Mouse (Mus musculus): ENCODE measurements around the gene Rc3h1. TPM values are rescaled to one million over a fixed set of nuclear protein-coding genes. Genes with fewer than 3 reads are reported as not detected.

Gene Rc3h1
- polyA plus RNA-seq, 1 experiment: 36.6 TPM

GRCm38 (mm10) chr1:160931320-160931719 is 25.1 kb downstream of the Rc3h1 start:
- no peak for DNase-seq
- no peak for TF ChIP-seq CTCF (IDR thresholded peaks at IDR 0.05; ENCODE audit: borderline replicate concordance, control insufficient read depth, extremely low read depth, insufficient read depth, low read length, poor library complexity)
- TF ChIP-seq POLR2A (IDR thresholded peaks at IDR 0.05; ENCODE audit: control insufficient read depth, extremely low read depth, insufficient read depth, low read length, poor library complexity): no peak
- no peaks in the 10 kb centered on the region for H3K27me3 ChIP-seq (ENCODE audit: control insufficient read depth, insufficient read depth, low read length)
- H3K4me1 ChIP-seq (replicated peaks; ENCODE audit: control insufficient read depth, insufficient read depth, low read length): no peaks in the 10 kb centered on the region
- no peak overlapping the region for H3K4me3 ChIP-seq (ENCODE audit: control insufficient read depth, insufficient read depth, low read length)
- no peak overlapping the region for H3K27ac ChIP-seq (ENCODE audit: control insufficient read depth, insufficient read depth, low read length)
- peaks cover 14% of the 10 kb centered on the region; the same call in 1 of the 2 replicates for H3K36me3 ChIP-seq (ENCODE audit: control insufficient read depth, insufficient read depth, low read length)

- no peak overlapping the region for H3K4me3 ChIP-seq (ENCODE audit: control insufficient read depth, insufficient read depth, low read length)
- H3K27ac ChIP-seq (ENCODE audit: control insufficient read depth, insufficient read depth, low read length): no peak overlapping the region
- no peaks in the 10 kb centered on the region for H3K27me3 ChIP-seq (ENCODE audit: control insufficient read depth, insufficient read depth, low read length)
- TF ChIP-seq CTCF (IDR thresholded peaks at IDR 0.05; ENCODE audit: borderline replicate concordance, control insufficient read depth, extremely low read depth, insufficient read depth, low read length, poor library complexity) (no peak), POLR2A (IDR thresholded peaks at IDR 0.05; ENCODE audit: control insufficient read depth, extremely low read depth, insufficient read depth, low read length, poor library complexity) (no peak)
- H3K4me1 ChIP-seq (replicated peaks; ENCODE audit: control insufficient read depth, insufficient read depth, low read length): no peaks in the 10 kb centered on the region
- peaks cover 24% of the 10 kb centered on the region for H3K36me3 ChIP-seq (ENCODE audit: control insufficient read depth, insufficient read depth, low read length)
- peak; percentile 22 for DNase-seq
- 95% methylated on average over 4 of the region's 4 CpGs for WGBS
These were observed 27.8 kb downstream of the Rc3h1 start for GRCm38 (mm10) chr1:160933896-160934482.

- H3K27ac ChIP-seq (ENCODE audit: control insufficient read depth, insufficient read depth, low read length): no peak overlapping the region
- H3K36me3 ChIP-seq (ENCODE audit: control insufficient read depth, insufficient read depth, low read length): peaks cover 28% of the 10 kb centered on the region
- no peak for DNase-seq
- H3K27me3 ChIP-seq (ENCODE audit: control insufficient read depth, insufficient read depth, low read length): no peaks in the 10 kb centered on the region
- no peak overlapping the region for H3K4me3 ChIP-seq (ENCODE audit: control insufficient read depth, insufficient read depth, low read length)
- 97% methylated on average over 6 of the region's 6 CpGs for WGBS
- no peaks in the 10 kb centered on the region for H3K4me1 ChIP-seq (replicated peaks; ENCODE audit: control insufficient read depth, insufficient read depth, low read length)
- no peak for TF ChIP-seq CTCF (IDR thresholded peaks at IDR 0.05; ENCODE audit: borderline replicate concordance, control insufficient read depth, extremely low read depth, insufficient read depth, low read length, poor library complexity)
- no peak for TF ChIP-seq POLR2A (IDR thresholded peaks at IDR 0.05; ENCODE audit: control insufficient read depth, extremely low read depth, insufficient read depth, low read length, poor library complexity)
These were observed 29.3 kb downstream of the Rc3h1 start for GRCm38 (mm10) chr1:160935551-160935950.

- H3K27me3 ChIP-seq (ENCODE audit: control insufficient read depth, insufficient read depth, low read length): no peaks in the 10 kb centered on the region
- TF ChIP-seq CTCF (IDR thresholded peaks at IDR 0.05; ENCODE audit: borderline replicate concordance, control insufficient read depth, extremely low read depth, insufficient read depth, low read length, poor library complexity): no peak
- no peak for TF ChIP-seq POLR2A (IDR thresholded peaks at IDR 0.05; ENCODE audit: control insufficient read depth, extremely low read depth, insufficient read depth, low read length, poor library complexity)
- WGBS: 96% methylated on average over 7 of the region's 7 CpGs
These were observed 57.0 kb downstream of the Rc3h1 start for GRCm38 (mm10) chr1:160963199-160963598.

GRCm38 (mm10) chr1:160967268-160967667 is 61.0 kb downstream of the Rc3h1 start:
- Histone ChIP-seq H3K27me3 (ENCODE audit: control insufficient read depth, insufficient read depth, low read length) (no peaks in the 10 kb centered on the region), H3K4me1 (replicated peaks; ENCODE audit: control insufficient read depth, insufficient read depth, low read length) (no peaks in the 10 kb centered on the region), H3K36me3 (ENCODE audit: control insufficient read depth, insufficient read depth, low read length) (peaks cover 84% of the 10 kb centered on the region), H3K27ac (ENCODE audit: control insufficient read depth, insufficient read depth, low read length) (no peak overlapping the region), H3K4me3 (ENCODE audit: control insufficient read depth, insufficient read depth, low read length) (no peak overlapping the region)
- WGBS: 91% methylated on average over 1 of the region's 1 CpGs
- no peak for TF ChIP-seq POLR2A (IDR thresholded peaks at IDR 0.05; ENCODE audit: control insufficient read depth, extremely low read depth, insufficient read depth, low read length, poor library complexity)
- no peak for TF ChIP-seq CTCF (IDR thresholded peaks at IDR 0.05; ENCODE audit: borderline replicate concordance, control insufficient read depth, extremely low read depth, insufficient read depth, low read length, poor library complexity)
- DNase-seq: no peak

More at GRCm38 (mm10) chr1:160963199-160963598, 57.0 kb downstream of the Rc3h1 start:
- peaks cover 87% of the 10 kb centered on the region for H3K36me3 ChIP-seq (ENCODE audit: control insufficient read depth, insufficient read depth, low read length)
- H3K4me1 ChIP-seq (replicated peaks; ENCODE audit: control insufficient read depth, insufficient read depth, low read length): no peaks in the 10 kb centered on the region
- no peak overlapping the region for H3K27ac ChIP-seq (ENCODE audit: control insufficient read depth, insufficient read depth, low read length)
- no peak for DNase-seq
- H3K4me3 ChIP-seq (ENCODE audit: control insufficient read depth, insufficient read depth, low read length): no peak overlapping the region

GRCm38 (mm10) chr1:160968643-160969042 is 62.4 kb downstream of the Rc3h1 start:
- H3K36me3 ChIP-seq (ENCODE audit: control insufficient read depth, insufficient read depth, low read length): peaks cover 72% of the 10 kb centered on the region
- no peaks in the 10 kb centered on the region for H3K4me1 ChIP-seq (replicated peaks; ENCODE audit: control insufficient read depth, insufficient read depth, low read length)
- TF ChIP-seq POLR2A (IDR thresholded peaks at IDR 0.05; ENCODE audit: control insufficient read depth, extremely low read depth, insufficient read depth, low read length, poor library complexity): no peak
- TF ChIP-seq CTCF (IDR thresholded peaks at IDR 0.05; ENCODE audit: borderline replicate concordance, control insufficient read depth, extremely low read depth, insufficient read depth, low read length, poor library complexity): no peak
- H3K27ac ChIP-seq (ENCODE audit: control insufficient read depth, insufficient read depth, low read length): no peak overlapping the region
- DNase-seq: no peak
- H3K4me3 ChIP-seq (ENCODE audit: control insufficient read depth, insufficient read depth, low read length): no peak overlapping the region
- WGBS: 89% methylated on average over 5 of the region's 5 CpGs
- no peaks in the 10 kb centered on the region for H3K27me3 ChIP-seq (ENCODE audit: control insufficient read depth, insufficient read depth, low read length)

All from thymus, adult 2 months (tissue).